Mouse (Mus musculus): ENCODE measurements around the gene Slc26a5. TPM values are rescaled to one million over a fixed set of nuclear protein-coding genes. Genes with fewer than 3 reads are reported as not detected.

Gene Slc26a5
- total and polyA plus RNA-seq, 2 experiments from 2014 or later, result not detected

DNA sequence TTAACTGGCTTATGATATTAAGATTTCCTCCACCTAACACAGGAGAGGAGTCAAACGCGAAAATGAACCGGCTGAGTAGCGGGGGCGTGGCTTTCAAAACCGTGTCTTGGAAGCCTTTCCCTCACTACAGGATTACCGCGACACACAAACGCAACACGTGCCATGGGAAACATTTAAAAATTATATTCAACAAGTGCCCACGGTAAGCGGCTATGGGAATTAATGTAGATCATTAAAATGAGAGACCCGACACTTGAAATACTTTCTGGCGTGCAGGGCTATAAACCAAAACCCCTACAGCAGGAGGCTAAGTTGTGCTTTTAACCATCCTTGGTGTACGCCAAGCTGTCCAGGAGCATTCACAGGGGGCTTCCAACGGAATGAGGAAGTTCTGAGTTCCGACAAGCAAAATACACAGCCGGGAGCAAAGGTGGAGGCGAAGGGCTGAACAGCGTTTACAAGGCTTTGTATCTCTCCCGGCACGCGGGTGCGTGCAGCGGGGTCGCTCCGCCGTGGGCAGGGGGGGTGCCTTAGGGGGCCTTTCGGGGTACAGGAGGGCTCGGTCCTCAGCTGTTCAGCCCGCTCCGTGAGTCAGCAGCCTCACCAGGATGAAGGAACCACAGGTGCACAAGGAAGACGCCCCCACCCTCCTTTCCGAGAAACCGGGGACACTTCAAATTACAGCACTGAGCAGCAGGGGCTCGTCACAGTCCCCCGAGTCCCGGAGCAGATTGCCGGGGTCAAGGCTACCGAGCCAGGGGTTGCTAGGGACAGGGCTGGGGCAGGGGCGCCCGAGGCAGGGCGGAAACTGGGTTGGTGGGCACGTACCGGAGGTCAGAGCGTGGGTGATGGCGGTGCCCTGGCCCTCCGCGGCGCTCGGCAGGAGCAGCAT is 81.0 kb downstream of the Slc26a5 start:
- Histone ChIP-seq H3K9me3 (replicated peaks; ENCODE audit: control insufficient read depth, low read length) (no peaks in the 10 kb centered on the region), H3K27me3 (ENCODE audit: control insufficient read depth, insufficient read depth, low read length) (no peaks in the 10 kb centered on the region), H3K4me1 (ENCODE audit: control insufficient read depth, insufficient read depth) (0 out of 2 replicates have a peak, but pooled peaks cover 10% of the 10 kb centered on the region), H3K9ac (replicated peaks; ENCODE audit: low read depth, low read length) (peak overlapping the region; percentile 75), H3K4me3 (ENCODE audit: low read depth, low read length) (peak overlapping the region; percentile 97), H3K27ac (ENCODE audit: low read depth) (peak overlapping the region; percentile 66), H3K36me3 (replicated peaks; ENCODE audit: control insufficient read depth, insufficient read depth, low read length) (peaks cover 29% of the 10 kb centered on the region), H3K4me2 (ENCODE audit: low read depth, low read length) (peak overlapping the region; percentile 93)
- peak; percentile 24 for ATAC-seq (ENCODE audit: insufficient read depth, low read depth)
- DNase-seq (ENCODE audit: low spot score), result no peak
- under 1% methylated on average over 51 of the region's 51 CpGs for WGBS
- no peak for TF ChIP-seq CTCF (IDR thresholded peaks at IDR 0.05; ENCODE audit: low read depth)
- TF ChIP-seq EP300 (IDR thresholded peaks at IDR 0.05; ENCODE audit: low read depth), result no peak

DNA sequence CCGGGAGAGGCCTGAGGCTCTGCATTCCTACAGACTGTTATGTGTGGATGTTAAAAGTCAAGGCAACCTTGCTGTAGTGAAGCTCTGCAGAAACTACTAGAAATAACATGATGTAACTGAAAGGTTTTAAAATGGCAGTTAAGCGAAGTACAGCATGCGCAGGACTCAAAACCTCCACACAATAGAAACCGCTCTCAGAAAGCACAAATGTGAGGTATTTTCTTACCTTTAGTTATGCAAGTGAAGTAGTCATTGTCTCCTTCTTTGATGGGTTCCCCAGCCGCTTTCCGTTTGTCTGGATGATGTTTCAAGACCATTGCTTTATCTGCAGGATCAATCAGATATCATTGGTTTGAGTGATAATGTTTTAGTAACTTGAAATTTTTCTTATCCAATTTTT is 88.9 kb downstream of the Slc26a5 start:
- Histone ChIP-seq H3K4me1 (ENCODE audit: control insufficient read depth, insufficient read depth) (no peaks in the 10 kb centered on the region), H3K9me3 (replicated peaks; ENCODE audit: control insufficient read depth, low read length) (no peaks in the 10 kb centered on the region), H3K4me3 (ENCODE audit: low read depth, low read length) (no peak overlapping the region), H3K9ac (replicated peaks; ENCODE audit: low read depth, low read length) (no peak overlapping the region), H3K27me3 (ENCODE audit: control insufficient read depth, insufficient read depth, low read length) (no peaks in the 10 kb centered on the region), H3K27ac (ENCODE audit: low read depth) (no peak overlapping the region), H3K36me3 (replicated peaks; ENCODE audit: control insufficient read depth, insufficient read depth, low read length) (peaks cover 63% of the 10 kb centered on the region), H3K4me2 (ENCODE audit: low read depth, low read length) (no peak overlapping the region)
- TF ChIP-seq CTCF (IDR thresholded peaks at IDR 0.05; ENCODE audit: low read depth) (no peak), EP300 (IDR thresholded peaks at IDR 0.05; ENCODE audit: low read depth) (no peak)
- ATAC-seq (ENCODE audit: insufficient read depth, low read depth) (no peak), DNase-seq (ENCODE audit: low spot score) (no peak)
- WGBS, result 91% methylated on average over 6 of the region's 6 CpGs

DNA sequence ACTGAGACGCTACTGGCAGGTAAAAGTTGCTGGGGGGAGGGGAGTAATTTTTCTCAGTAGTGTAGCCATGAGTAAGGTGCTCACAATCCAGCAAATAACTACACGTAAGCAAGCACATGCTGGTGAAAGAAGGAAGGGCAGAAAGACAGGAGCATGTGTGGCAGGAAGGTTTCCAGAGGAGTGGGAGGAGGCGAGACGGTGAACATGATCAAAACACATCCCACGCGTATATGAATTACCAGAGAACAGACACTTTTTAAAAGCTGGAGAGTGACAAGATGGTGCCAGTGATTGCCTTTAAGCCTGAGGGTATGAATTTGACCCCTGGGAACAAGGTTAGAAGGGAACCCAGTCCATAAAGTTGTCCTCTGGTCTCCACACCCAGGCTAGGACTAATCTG is 95.6 kb downstream of the Slc26a5 start:
- Histone ChIP-seq H3K4me1 (ENCODE audit: control insufficient read depth, insufficient read depth) (no peaks in the 10 kb centered on the region), H3K36me3 (replicated peaks; ENCODE audit: control insufficient read depth, insufficient read depth, low read length) (peaks cover 64% of the 10 kb centered on the region), H3K9ac (replicated peaks; ENCODE audit: low read depth, low read length) (no peak overlapping the region), H3K4me2 (ENCODE audit: low read depth, low read length) (no peak overlapping the region), H3K27me3 (ENCODE audit: control insufficient read depth, insufficient read depth, low read length) (no peaks in the 10 kb centered on the region), H3K27ac (ENCODE audit: low read depth) (no peak overlapping the region), H3K9me3 (replicated peaks; ENCODE audit: control insufficient read depth, low read length) (no peaks in the 10 kb centered on the region), H3K4me3 (ENCODE audit: low read depth, low read length) (no peak overlapping the region)
- DNase-seq (ENCODE audit: low spot score) (no peak), ATAC-seq (ENCODE audit: insufficient read depth, low read depth) (no peak)
- 86% methylated on average over 6 of the region's 6 CpGs for WGBS
- TF ChIP-seq CTCF (IDR thresholded peaks at IDR 0.05; ENCODE audit: low read depth) (no peak), EP300 (IDR thresholded peaks at IDR 0.05; ENCODE audit: low read depth) (no peak)

DNA sequence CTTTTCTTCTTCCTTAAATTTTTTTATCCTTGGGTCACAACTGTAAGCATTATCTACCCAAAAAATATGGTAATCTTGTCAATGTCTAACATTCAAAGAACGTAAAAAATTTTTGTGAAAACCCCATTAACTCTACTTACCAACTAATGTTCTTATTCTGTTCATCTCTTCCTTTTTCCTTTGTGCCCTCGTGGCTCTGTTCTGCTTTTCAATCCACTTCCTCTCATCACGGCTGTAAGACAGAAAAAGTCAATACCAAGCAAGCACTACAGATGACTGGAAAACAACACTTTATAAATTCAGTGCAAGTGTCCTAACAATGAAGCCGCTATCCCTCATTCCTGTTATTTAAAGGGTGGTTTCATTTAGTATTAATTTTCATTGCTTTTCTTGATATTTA is 96.9 kb downstream of the Slc26a5 start:
- no peaks in the 10 kb centered on the region for H3K9me3 ChIP-seq (replicated peaks; ENCODE audit: control insufficient read depth, low read length)
- TF ChIP-seq CTCF (IDR thresholded peaks at IDR 0.05; ENCODE audit: low read depth), result no peak
- no peak for TF ChIP-seq EP300 (IDR thresholded peaks at IDR 0.05; ENCODE audit: low read depth)
- no peaks in the 10 kb centered on the region for H3K27me3 ChIP-seq (ENCODE audit: control insufficient read depth, insufficient read depth, low read length)
- no peaks in the 10 kb centered on the region for H3K4me1 ChIP-seq (ENCODE audit: control insufficient read depth, insufficient read depth)
- H3K4me2 ChIP-seq (ENCODE audit: low read depth, low read length), result no peak overlapping the region
- no peak overlapping the region for H3K9ac ChIP-seq (replicated peaks; ENCODE audit: low read depth, low read length)
- ATAC-seq (ENCODE audit: insufficient read depth, low read depth) (no peak), DNase-seq (ENCODE audit: low spot score) (no peak)
- 87% methylated on average over 4 of the region's 4 CpGs for WGBS
- peaks cover 64% of the 10 kb centered on the region for H3K36me3 ChIP-seq (replicated peaks; ENCODE audit: control insufficient read depth, insufficient read depth, low read length)
- no peak overlapping the region for H3K27ac ChIP-seq (ENCODE audit: low read depth)
- no peak overlapping the region for H3K4me3 ChIP-seq (ENCODE audit: low read depth, low read length)

Other genes starting within 250 kb of the Slc26a5 start
- gene Fbxl13, start 220.0 kb downstream of the Slc26a5 start, total RNA-seq (2014; rRNA removed; ENCODE audit: low replicate concordance), result not detected in 2 replicates
- gene Fbxl13, start 220.0 kb downstream of the Slc26a5 start, polyA plus RNA-seq (2015; fragmentation: Nextera tagmentation; extraction: Ambion mirVana), result 0.15 and 0.26 TPM in 2 replicates
- 24.1 and 33.0 TPM in 2 replicates for gene Armc10, start 219.8 kb downstream of the Slc26a5 start, total RNA-seq (2014; rRNA removed; ENCODE audit: low replicate concordance)
- gene Armc10, start 219.8 kb downstream of the Slc26a5 start, polyA plus RNA-seq (2015; fragmentation: Nextera tagmentation; extraction: Ambion mirVana), result 12.2 and 13.3 TPM in 2 replicates
- gene Napepld, start 164.2 kb downstream of the Slc26a5 start, total RNA-seq (2014; rRNA removed; ENCODE audit: low replicate concordance), result 9.9 and 11.3 TPM in 2 replicates
- 2.7 and 3.1 TPM in 2 replicates for gene Napepld, start 164.2 kb downstream of the Slc26a5 start, polyA plus RNA-seq (2015; fragmentation: Nextera tagmentation; extraction: Ambion mirVana)
- 225 and 256 TPM in 2 replicates for gene Pmpcb, start 128.5 kb downstream of the Slc26a5 start, total RNA-seq (2014; rRNA removed; ENCODE audit: low replicate concordance)
- 177 and 181 TPM in 2 replicates for gene Pmpcb, start 128.5 kb downstream of the Slc26a5 start, polyA plus RNA-seq (2015; fragmentation: Nextera tagmentation; extraction: Ambion mirVana)
- 7.9 and 11.3 TPM in 2 replicates for gene Dnajc2, start 80.4 kb downstream of the Slc26a5 start, total RNA-seq (2014; rRNA removed; ENCODE audit: low replicate concordance)
- 36.7 and 37.5 TPM in 2 replicates for gene Dnajc2, start 80.4 kb downstream of the Slc26a5 start, polyA plus RNA-seq (2015; fragmentation: Nextera tagmentation; extraction: Ambion mirVana)
- gene Psmc2, start 80.3 kb downstream of the Slc26a5 start, total RNA-seq (2014; rRNA removed; ENCODE audit: low replicate concordance), result 26.2 and 32.7 TPM in 2 replicates
- 151 and 152 TPM in 2 replicates for gene Psmc2, start 80.3 kb downstream of the Slc26a5 start, polyA plus RNA-seq (2015; fragmentation: Nextera tagmentation; extraction: Ambion mirVana)